Mouse (Mus musculus): ENCODE data around the gene Map2k6.

GRCm38 (mm10) chr11:110487796-110488195, 88.9 kb downstream of the Map2k6 start:
- TF ChIP-seq CTCF (IDR thresholded peaks at IDR 0.05; ENCODE audit: insufficient read depth, low read depth, low read length) (no peak), POLR2A (IDR thresholded peaks at IDR 0.05; ENCODE audit: insufficient read depth, low read depth, low read length) (no peak)
